Mouse (Mus musculus): ENCODE measurements around the gene Susd1. TPM values are rescaled to one million over a fixed set of nuclear protein-coding genes. Genes with fewer than 3 reads are reported as not detected.

Gene Susd1
- total and polyA plus RNA-seq, 3 experiments, result 2.4 to 51.5 (median 35.5) TPM

DNA sequence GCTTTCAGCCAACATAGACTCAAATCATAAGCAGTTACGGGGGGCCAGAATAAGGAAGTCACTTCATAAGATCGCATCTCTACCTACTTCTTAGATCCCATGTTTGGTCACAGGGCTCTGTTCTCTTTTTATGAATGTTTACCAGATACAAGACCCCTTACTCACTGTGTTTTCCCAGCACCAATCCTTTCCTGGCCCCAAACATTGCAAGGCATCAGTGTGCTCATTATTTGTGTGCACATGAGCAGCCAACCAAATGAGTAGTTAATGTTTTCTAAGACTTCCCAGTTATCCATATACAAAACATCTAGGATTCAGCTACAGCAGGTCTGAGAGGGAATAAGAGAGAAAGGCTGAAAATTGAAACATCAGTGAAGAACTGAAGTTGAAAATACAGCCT is 44.3 kb downstream of the Susd1 start:
- H3K4me3 ChIP-seq (ENCODE audit: low read depth, low read length), result no peak overlapping the region
- H3K27me3 ChIP-seq (ENCODE audit: insufficient read depth, low read length), result no peaks in the 10 kb centered on the region
- no peaks in the 10 kb centered on the region for H3K9me3 ChIP-seq (replicated peaks)
- no peak for ATAC-seq (ENCODE audit: extremely low read depth, insufficient number of reproducible peaks, low FRiP score, poor library complexity, severe bottlenecking)
- DNase-seq (ENCODE audit: low spot score), result no peak
- H3K36me3 ChIP-seq (replicated peaks), result peaks cover 57% of the 10 kb centered on the region
- TF ChIP-seq POLR2AphosphoS5 (IDR thresholded peaks at IDR 0.05; ENCODE audit: insufficient replicate concordance, low read depth, low read length) (no peak), CTCF (IDR thresholded peaks at IDR 0.05; ENCODE audit: low read depth, low read length) (no peak), GATA2 (IDR thresholded peaks at IDR 0.05; ENCODE audit: borderline replicate concordance, low read depth, low read length) (no peak), TAL1 (conservative IDR thresholded peaks at IDR 0.05; ENCODE audit: low read depth, low read length) (no peak), GATA1 (IDR thresholded peaks at IDR 0.05; ENCODE audit: borderline replicate concordance, low read length) (no peak)
- no peaks in the 10 kb centered on the region for H3K4me1 ChIP-seq (ENCODE audit: insufficient read depth, low read depth, low read length)

DNA sequence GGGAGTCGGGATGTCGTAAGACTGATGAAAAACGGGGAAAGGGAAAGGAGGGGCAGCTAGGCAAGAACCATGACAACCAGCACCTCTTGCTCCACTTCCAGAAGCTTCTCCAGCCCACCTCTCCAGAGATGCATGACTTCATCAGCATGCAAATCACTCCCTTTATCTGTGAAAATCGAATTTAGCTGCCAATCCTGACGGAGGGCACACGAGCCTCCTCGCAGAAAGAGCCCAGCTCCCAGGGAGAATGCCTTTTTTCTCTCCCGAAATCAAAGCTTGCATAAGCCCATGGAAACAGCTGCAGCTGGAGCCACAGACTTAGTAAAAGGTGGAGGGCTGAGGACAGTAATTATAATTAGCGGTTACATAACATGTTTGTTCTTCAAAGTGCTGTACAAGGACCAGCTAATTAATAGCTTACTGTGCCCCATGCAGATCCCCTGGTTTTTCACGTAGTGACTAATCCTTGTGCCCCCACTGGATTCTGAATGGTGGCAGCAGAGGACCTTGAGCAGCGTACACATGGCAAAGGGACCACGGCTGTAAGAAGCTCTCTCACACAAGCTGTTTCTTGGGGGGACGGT is 49.9 kb downstream of the Susd1 start:
- H3K4me1 ChIP-seq (ENCODE audit: insufficient read depth, low read depth, low read length), result peaks cover 7% of the 10 kb centered on the region
- TF ChIP-seq CTCF (IDR thresholded peaks at IDR 0.05; ENCODE audit: low read depth, low read length) (no peak), GATA2 (IDR thresholded peaks at IDR 0.05; ENCODE audit: borderline replicate concordance, low read depth, low read length) (no peak), GATA1 (IDR thresholded peaks at IDR 0.05; ENCODE audit: borderline replicate concordance, low read length) (no peak), POLR2AphosphoS5 (IDR thresholded peaks at IDR 0.05; ENCODE audit: insufficient replicate concordance, low read depth, low read length) (no peak), TAL1 (conservative IDR thresholded peaks at IDR 0.05; ENCODE audit: low read depth, low read length) (no peak)
- H3K27me3 ChIP-seq (ENCODE audit: insufficient read depth, low read length), result no peaks in the 10 kb centered on the region
- no peak for DNase-seq (ENCODE audit: low spot score)
- no peaks in the 10 kb centered on the region for H3K9me3 ChIP-seq (replicated peaks)
- peaks cover 64% of the 10 kb centered on the region for H3K36me3 ChIP-seq (replicated peaks)
- ATAC-seq (ENCODE audit: extremely low read depth, insufficient number of reproducible peaks, low FRiP score, poor library complexity, severe bottlenecking), result no peak
- H3K4me3 ChIP-seq (ENCODE audit: low read depth, low read length), result no peak overlapping the region

DNA sequence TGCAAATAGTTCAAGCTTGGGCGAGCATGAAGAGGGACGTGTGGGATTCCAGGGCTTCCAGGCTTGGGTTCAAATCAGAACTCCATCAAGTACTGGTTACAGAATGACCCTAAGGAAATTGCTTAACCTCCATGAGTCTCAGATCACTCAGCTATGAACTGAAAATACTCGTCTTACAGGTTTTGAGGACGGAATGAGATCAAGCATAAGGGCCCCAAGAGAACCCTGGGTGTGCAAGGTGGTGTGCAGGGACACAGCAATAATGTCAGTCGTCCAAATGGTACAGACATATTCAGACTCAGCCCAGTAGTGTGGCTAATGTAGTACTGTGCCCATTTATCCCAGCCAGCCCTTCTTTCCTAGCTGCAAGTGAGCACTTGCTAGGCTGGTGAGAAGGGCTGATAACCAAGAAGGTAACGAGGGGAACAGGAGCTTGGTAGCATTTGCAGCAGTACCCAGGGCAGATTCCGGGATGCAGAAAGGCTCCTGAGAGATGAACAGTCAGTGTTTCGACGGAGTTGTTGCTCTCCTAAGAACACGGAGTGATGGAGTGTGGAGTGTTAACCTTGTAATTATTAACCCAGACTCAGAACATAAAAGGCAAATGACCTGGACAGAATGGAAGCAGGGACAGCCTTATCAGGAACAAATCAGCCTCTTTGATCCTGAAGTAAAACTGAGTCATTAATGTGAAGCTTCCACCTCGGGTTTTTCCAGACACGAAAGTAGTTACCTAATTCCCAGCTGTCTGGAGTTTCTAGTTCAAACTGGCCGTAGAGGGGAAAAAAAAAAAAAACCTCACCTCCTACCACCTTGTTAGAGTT is 50.8 kb downstream of the Susd1 start:
- no peak for TF ChIP-seq TAL1 (conservative IDR thresholded peaks at IDR 0.05; ENCODE audit: low read depth, low read length)
- no peak for TF ChIP-seq GATA2 (IDR thresholded peaks at IDR 0.05; ENCODE audit: borderline replicate concordance, low read depth, low read length)
- no peak for TF ChIP-seq GATA1 (IDR thresholded peaks at IDR 0.05; ENCODE audit: borderline replicate concordance, low read length)
- no peak for TF ChIP-seq POLR2AphosphoS5 (IDR thresholded peaks at IDR 0.05; ENCODE audit: insufficient replicate concordance, low read depth, low read length)
- TF ChIP-seq CTCF (IDR thresholded peaks at IDR 0.05; ENCODE audit: low read depth, low read length), result no peak
- no peak for ATAC-seq (ENCODE audit: extremely low read depth, insufficient number of reproducible peaks, low FRiP score, poor library complexity, severe bottlenecking)
- Histone ChIP-seq H3K4me1 (ENCODE audit: insufficient read depth, low read depth, low read length) (peaks cover 7% of the 10 kb centered on the region), H3K27me3 (ENCODE audit: insufficient read depth, low read length) (no peaks in the 10 kb centered on the region), H3K36me3 (replicated peaks) (peaks cover 63% of the 10 kb centered on the region), H3K4me3 (ENCODE audit: low read depth, low read length) (no peak overlapping the region), H3K9me3 (replicated peaks) (no peaks in the 10 kb centered on the region)
- no peak for DNase-seq (ENCODE audit: low spot score)

DNA sequence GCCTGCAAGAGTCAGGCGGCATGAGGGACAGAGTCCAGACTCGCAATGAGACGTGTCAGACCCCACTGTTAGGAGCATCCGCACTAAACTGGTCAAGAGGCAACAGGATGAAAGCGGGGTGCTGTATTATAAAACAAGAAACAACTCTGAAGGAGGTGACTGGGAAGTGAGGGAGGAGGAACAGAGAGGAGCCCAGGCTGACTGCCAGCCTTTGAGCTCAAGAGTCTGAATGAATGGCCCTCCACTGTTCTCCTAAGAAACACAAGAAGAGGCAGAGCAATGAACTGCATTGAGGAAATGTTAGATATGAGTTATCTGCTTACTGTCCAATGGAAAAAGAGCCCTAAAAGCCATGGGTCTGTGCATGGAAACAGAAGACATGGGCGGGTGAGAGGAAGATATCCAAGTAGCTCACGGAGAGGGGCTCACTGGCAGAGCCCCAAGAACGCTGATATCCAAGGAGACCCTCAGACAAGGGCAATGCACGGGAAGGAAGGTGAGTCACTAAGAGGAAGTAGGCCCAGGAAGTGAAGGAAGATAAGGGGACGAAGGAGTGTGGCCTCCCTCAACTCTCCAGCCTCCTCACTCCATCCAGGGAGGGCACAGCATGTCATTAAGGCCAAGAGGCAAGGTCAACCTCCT is 53.1 kb downstream of the Susd1 start:
- DNase-seq (ENCODE audit: low spot score), result no peak
- TF ChIP-seq TAL1 (conservative IDR thresholded peaks at IDR 0.05; ENCODE audit: low read depth, low read length) (no peak), GATA1 (IDR thresholded peaks at IDR 0.05; ENCODE audit: borderline replicate concordance, low read length) (no peak), GATA2 (IDR thresholded peaks at IDR 0.05; ENCODE audit: borderline replicate concordance, low read depth, low read length) (no peak), POLR2AphosphoS5 (IDR thresholded peaks at IDR 0.05; ENCODE audit: insufficient replicate concordance, low read depth, low read length) (no peak), CTCF (IDR thresholded peaks at IDR 0.05; ENCODE audit: low read depth, low read length) (no peak)
- Histone ChIP-seq H3K27me3 (ENCODE audit: insufficient read depth, low read length) (no peaks in the 10 kb centered on the region), H3K4me3 (ENCODE audit: low read depth, low read length) (no peak overlapping the region), H3K4me1 (ENCODE audit: insufficient read depth, low read depth, low read length) (peaks cover 7% of the 10 kb centered on the region), H3K9me3 (replicated peaks) (no peaks in the 10 kb centered on the region), H3K36me3 (replicated peaks) (peaks cover 72% of the 10 kb centered on the region)
- ATAC-seq (ENCODE audit: extremely low read depth, insufficient number of reproducible peaks, low FRiP score, poor library complexity, severe bottlenecking), result no peak

DNA sequence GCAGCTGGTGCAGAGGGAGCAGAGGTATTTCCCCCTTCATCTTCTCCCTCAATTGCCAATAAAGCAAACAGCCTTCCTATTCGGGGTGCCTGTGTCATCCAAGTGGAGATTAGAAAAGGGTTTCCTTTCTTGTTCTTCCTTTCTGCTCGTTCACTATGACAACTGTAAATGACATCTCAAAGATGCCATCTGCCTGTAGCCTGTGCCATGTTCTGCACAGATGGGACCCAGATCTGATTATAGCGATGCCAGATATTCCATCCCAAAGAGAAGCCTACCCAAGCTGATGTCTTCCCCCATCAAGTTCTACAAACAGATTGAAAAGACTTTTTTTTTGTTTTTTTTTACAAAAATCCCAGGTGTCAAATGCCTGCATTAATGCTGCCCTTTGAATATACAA is 54.6 kb downstream of the Susd1 start:
- TF ChIP-seq GATA1 (IDR thresholded peaks at IDR 0.05; ENCODE audit: borderline replicate concordance, low read length) (no peak), GATA2 (IDR thresholded peaks at IDR 0.05; ENCODE audit: borderline replicate concordance, low read depth, low read length) (no peak), TAL1 (conservative IDR thresholded peaks at IDR 0.05; ENCODE audit: low read depth, low read length) (no peak), CTCF (IDR thresholded peaks at IDR 0.05; ENCODE audit: low read depth, low read length) (no peak), POLR2AphosphoS5 (IDR thresholded peaks at IDR 0.05; ENCODE audit: insufficient replicate concordance, low read depth, low read length) (no peak)
- peaks cover 7% of the 10 kb centered on the region for H3K4me1 ChIP-seq (ENCODE audit: insufficient read depth, low read depth, low read length)
- peaks cover 74% of the 10 kb centered on the region for H3K36me3 ChIP-seq (replicated peaks)
- no peaks in the 10 kb centered on the region for H3K9me3 ChIP-seq (replicated peaks)
- DNase-seq (ENCODE audit: low spot score) (no peak), ATAC-seq (ENCODE audit: extremely low read depth, insufficient number of reproducible peaks, low FRiP score, poor library complexity, severe bottlenecking) (no peak)
- no peak overlapping the region for H3K4me3 ChIP-seq (ENCODE audit: low read depth, low read length)
- no peaks in the 10 kb centered on the region for H3K27me3 ChIP-seq (ENCODE audit: insufficient read depth, low read length)

DNA sequence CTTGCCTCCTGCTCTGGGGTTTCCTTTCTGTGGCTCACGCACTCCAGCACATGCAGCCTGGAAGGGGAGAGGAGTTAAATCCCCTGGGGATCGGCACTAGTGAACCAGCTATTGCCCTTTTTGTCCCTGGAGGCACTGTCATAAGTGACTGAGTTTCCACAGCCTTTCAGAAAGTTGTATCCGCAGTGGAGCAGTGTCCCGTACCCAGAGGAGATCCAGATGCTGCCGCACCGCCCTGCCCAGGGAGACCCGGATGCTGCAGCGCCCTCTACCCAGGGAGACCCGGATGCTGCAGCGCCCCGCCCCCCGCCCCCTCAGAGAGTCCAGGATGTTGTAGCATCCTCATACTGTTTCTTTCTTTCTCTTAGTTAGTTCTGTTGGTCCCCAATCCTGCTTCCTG is 56.3 kb downstream of the Susd1 start:
- Histone ChIP-seq H3K4me1 (ENCODE audit: insufficient read depth, low read depth, low read length) (peaks cover 7% of the 10 kb centered on the region), H3K27me3 (ENCODE audit: insufficient read depth, low read length) (no peaks in the 10 kb centered on the region), H3K36me3 (replicated peaks) (peaks cover 68% of the 10 kb centered on the region), H3K4me3 (ENCODE audit: low read depth, low read length) (no peak overlapping the region), H3K9me3 (replicated peaks) (no peaks in the 10 kb centered on the region)
- DNase-seq (ENCODE audit: low spot score) (no peak), ATAC-seq (ENCODE audit: extremely low read depth, insufficient number of reproducible peaks, low FRiP score, poor library complexity, severe bottlenecking) (no peak)
- TF ChIP-seq GATA1 (IDR thresholded peaks at IDR 0.05; ENCODE audit: borderline replicate concordance, low read length), result no peak
- TF ChIP-seq GATA2 (IDR thresholded peaks at IDR 0.05; ENCODE audit: borderline replicate concordance, low read depth, low read length), result no peak
- no peak for TF ChIP-seq POLR2AphosphoS5 (IDR thresholded peaks at IDR 0.05; ENCODE audit: insufficient replicate concordance, low read depth, low read length)
- no peak for TF ChIP-seq TAL1 (conservative IDR thresholded peaks at IDR 0.05; ENCODE audit: low read depth, low read length)
- TF ChIP-seq CTCF (IDR thresholded peaks at IDR 0.05; ENCODE audit: low read depth, low read length), result no peak

All from G1E (cell line).